Mouse (Mus musculus): ENCODE measurements at regions not wholly inside any gene's neighbourhood (a gene's known extent, or its start where the extent isn't known, plus 50 kb on each side); places are given as distances from the start of the nearest gene placed in this dataset.
A peak's percentile ranks its signal among the peaks of the same experiment; 100 is the strongest.

- DNase-seq, result peak; percentile 32 to 40
Observed at GRCm38 (mm10) chr10:99467319-99467842, 204.3 kb downstream of the Dusp6 start.

- DNase-seq, result no peak
Observed at GRCm38 (mm10) chr10:99468971-99469370, 205.9 kb downstream of the Dusp6 start.

GRCm38 (mm10) chr10:99471832-99472497, 208.9 kb downstream of the Dusp6 start:
- no peak for DNase-seq

GRCm38 (mm10) chr10:99472806-99473205, 209.8 kb downstream of the Dusp6 start:
- DNase-seq, result no peak

GRCm38 (mm10) chr10:99473758-99474157, 210.7 kb downstream of the Dusp6 start:
- no peak for DNase-seq

GRCm38 (mm10) chr10:99474546-99474945, 211.5 kb downstream of the Dusp6 start:
- no peak for DNase-seq

GRCm38 (mm10) chr10:99476214-99476613, 213.2 kb downstream of the Dusp6 start:
- no peak for DNase-seq

- no peak for DNase-seq
Observed at GRCm38 (mm10) chr10:99476776-99477175, 213.7 kb downstream of the Dusp6 start.

GRCm38 (mm10) chr10:99480573-99480972, 217.5 kb downstream of the Dusp6 start:
- DNase-seq, result no peak

GRCm38 (mm10) chr10:99482009-99482408, 219.0 kb downstream of the Dusp6 start:
- DNase-seq, result no peak

GRCm38 (mm10) chr10:99488195-99489080, 225.4 kb downstream of the Dusp6 start:
- DNase-seq, result no peak

GRCm38 (mm10) chr10:99511514-99512237, 247.8 kb downstream of the Csl start:
- DNase-seq, result no peak

- DNase-seq, result no peak
Observed at GRCm38 (mm10) chr10:99517944-99518343, 241.5 kb downstream of the Csl start.

- DNase-seq, result no peak
Observed at GRCm38 (mm10) chr10:99519479-99519878, 240.0 kb downstream of the Csl start.

- no peak for DNase-seq
Observed at GRCm38 (mm10) chr10:99523817-99524216, 235.6 kb downstream of the Csl start.

- peak; percentile 31 to 47 for DNase-seq
Observed at GRCm38 (mm10) chr10:99524273-99525212, 234.9 kb downstream of the Csl start.

- no peak for DNase-seq
Observed at GRCm38 (mm10) chr10:99526148-99526547, 233.3 kb downstream of the Csl start.

- DNase-seq, result no peak
Observed at GRCm38 (mm10) chr10:99526561-99526960, 232.9 kb downstream of the Csl start.

GRCm38 (mm10) chr10:99531104-99531503, 228.4 kb downstream of the Csl start:
- DNase-seq, result no peak

GRCm38 (mm10) chr10:99531556-99531955, 227.9 kb downstream of the Csl start:
- no peak for DNase-seq

- DNase-seq, result no peak
Observed at GRCm38 (mm10) chr10:99531992-99532391, 227.5 kb downstream of the Csl start.

- DNase-seq, result no peak
Observed at GRCm38 (mm10) chr10:99532697-99533119, 226.8 kb downstream of the Csl start.
